Mouse (Mus musculus) heart, adult 2 months (tissue): ENCODE data around the gene Mrps14.

Experiments used
- CTCF ChIP-seq: fragments of 200-600 bp; IDR thresholded peaks from 2 replicates; pipeline ENCODE4 v1.8.1; 2022; ENCODE audit warnings: antibody characterized with exemption, mild to moderate bottlenecking, moderate library complexity
- EP300 ChIP-seq: fragments of 200-500 bp; IDR thresholded peaks from 2 replicates; pipeline ENCODE4 v1.6.1; 2011; ENCODE audit warnings: low read depth, low read length, control low read depth; ENCODE audit not compliant: insufficient read depth
- POLR2A ChIP-seq: fragments of 200-500 bp; IDR thresholded peaks from 2 replicates; pipeline ENCODE4 v1.6.1; 2011; ENCODE audit warnings: mild to moderate bottlenecking, low read depth, low read length, control low read depth; ENCODE audit not compliant: insufficient read depth

- TF ChIP-seq POLR2A (no peak), CTCF (peak; percentile 81), EP300 (no peak)
Measured at GRCm38 (mm10) chr1:160231013-160231412, 36.0 kb downstream of the Mrps14 start.
